Mouse (Mus musculus): ENCODE measurements at regions not wholly inside any gene's neighbourhood (a gene's known extent, or its start where the extent isn't known, plus 50 kb on each side); places are given as distances from the start of the nearest gene placed in this dataset.

DNA sequence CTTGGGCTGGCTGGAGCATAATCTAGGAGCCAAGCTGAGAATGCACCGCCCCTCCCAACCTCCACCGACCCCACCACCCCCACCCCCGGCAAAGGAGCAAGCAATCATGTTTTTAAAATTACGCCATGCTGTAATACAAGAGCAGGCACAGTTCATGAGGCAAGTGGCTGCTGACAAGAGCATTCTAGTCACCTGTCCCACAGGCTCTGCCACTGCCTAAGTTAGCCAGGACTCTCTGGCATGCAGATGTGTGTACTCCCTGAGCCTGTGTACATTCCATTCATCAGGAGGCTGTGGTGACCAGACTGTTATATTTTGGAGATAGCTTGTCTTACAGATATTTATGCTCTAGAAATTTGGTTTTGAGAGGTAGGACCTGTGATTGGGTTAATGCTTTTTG, 520.8 kb upstream of the Pdzrn3 start:
- TF ChIP-seq CTCF (IDR thresholded peaks at IDR 0.05; ENCODE audit: borderline replicate concordance, insufficient read depth, low read depth, low read length) (no peak), POLR2A (IDR thresholded peaks at IDR 0.05; ENCODE audit: borderline replicate concordance, insufficient read depth, low read length) (no peak)

Data from cerebellum, adult 2 months (tissue).